Mouse (Mus musculus) common myeloid progenitor, adult 5-6 weeks (primary cell): Measurements from ENCODE around the gene C8g. TPM values are rescaled to one million over a fixed set of nuclear protein-coding genes. Genes with fewer than 3 reads are reported as not detected.

Source experiments
- total RNA-seq: library from RNA; stranded (forward); fragments of 200-1000, 187-1606 nt; gene quantifications from 2 replicates; pipeline ENCODE4 v1.2.3, GENCODE M21; 2017

Gene C8g
- total RNA-seq, 1 experiment from 2014 or later: 2.7 TPM

Other genes with a start within 250 kb of the C8g start
- gene Tmem203, start 246.3 kb downstream of the C8g start, total RNA-seq: 11.3 and 13.0 TPM in 2 replicates
- gene Tprn, start 239.1 kb downstream of the C8g start, total RNA-seq: 12.4 and 17.0 TPM in 2 replicates
- gene Ssna1, start 229.3 kb downstream of the C8g start, total RNA-seq: 65.1 and 73.3 TPM in 2 replicates
- 35.1 and 53.1 TPM in 2 replicates for gene Anapc2, start 229.2 kb downstream of the C8g start, total RNA-seq
- not detected in 2 replicates for gene Tmem210, start 213.6 kb downstream of the C8g start, total RNA-seq
- gene Lrrc26, start 211.8 kb downstream of the C8g start, total RNA-seq: not detected in 2 replicates
- gene Grin1, start 182.5 kb downstream of the C8g start, total RNA-seq: not detected in 2 replicates
- 40.8 and 41.3 TPM in 2 replicates for gene Man1b1, start 169.4 kb downstream of the C8g start, total RNA-seq
- gene Dpp7, start 145.4 kb downstream of the C8g start, total RNA-seq: 13.3 and 19.2 TPM in 2 replicates
- 8.5 and 8.9 TPM in 2 replicates for gene Uap1l1, start 136.0 kb downstream of the C8g start, total RNA-seq
- 15.1 and 17.4 TPM in 2 replicates for gene Sapcd2, start 129.4 kb downstream of the C8g start, total RNA-seq
- gene Entpd2, start 105.8 kb downstream of the C8g start, total RNA-seq: not detected in 2 replicates
- 0.64 TPM in 1 of 2 replicates, not detected in the other for gene Npdc1, start 102.4 kb downstream of the C8g start, total RNA-seq
- 23.5 and 27.8 TPM in 2 replicates for gene Fut7, start 78.5 kb downstream of the C8g start, total RNA-seq
- 31.5 and 49.9 TPM in 2 replicates for gene Abca2, start 73.0 kb downstream of the C8g start, total RNA-seq
- gene Clic3, start 44.9 kb downstream of the C8g start, total RNA-seq: not detected in 2 replicates
- gene Paxx, start 40.6 kb downstream of the C8g start, total RNA-seq: 19.8 and 29.1 TPM in 2 replicates
- gene Ptgds, start 31.7 kb downstream of the C8g start, total RNA-seq: 4.1 TPM in 1 of 2 replicates, not detected in the other
- gene Lcn12, start 7.8 kb downstream of the C8g start, total RNA-seq: not detected in 2 replicates
- 16.6 and 21.4 TPM in 2 replicates for gene Fbxw5, start 969 bp downstream of the C8g start, total RNA-seq
- gene Traf2, start 45.2 kb upstream of the C8g start, total RNA-seq: 11.5 and 15.8 TPM in 2 replicates
- gene Edf1, start 56.1 kb upstream of the C8g start, total RNA-seq: 57.2 and 84.7 TPM in 2 replicates
- 3.4 TPM in 1 of 2 replicates, not detected in the other for gene Mamdc4, start 73.1 kb upstream of the C8g start, total RNA-seq
- 33.5 and 40.8 TPM in 2 replicates for gene Phpt1, start 73.5 kb upstream of the C8g start, total RNA-seq
- gene Ajm1, start 80.0 kb upstream of the C8g start, total RNA-seq: 0.55 TPM in 1 of 2 replicates, not detected in the other
- 78.2 and 83.9 TPM in 2 replicates for gene Rabl6, start 106.8 kb upstream of the C8g start, total RNA-seq
- not detected in 2 replicates for gene Ccdc183, start 116.0 kb upstream of the C8g start, total RNA-seq
- 6.4 and 23.9 TPM in 2 replicates for gene Tmem141, start 120.3 kb upstream of the C8g start, total RNA-seq
- gene Fcna, start 126.3 kb upstream of the C8g start, total RNA-seq: 1.6 and 2.4 TPM in 2 replicates
- not detected in 2 replicates for gene Lcn8, start 151.4 kb upstream of the C8g start, total RNA-seq
- gene Lcn5, start 156.2 kb upstream of the C8g start, total RNA-seq: not detected in 2 replicates
- not detected in 2 replicates for gene Lcn6, start 175.1 kb upstream of the C8g start, total RNA-seq
- gene Lcn10, start 181.0 kb upstream of the C8g start, total RNA-seq: not detected in 2 replicates
- not detected in 2 replicates for gene Obp2a, start 198.3 kb upstream of the C8g start, total RNA-seq
- gene Bmyc, start 205.0 kb upstream of the C8g start, total RNA-seq: 7.8 and 9.7 TPM in 2 replicates
- gene Obp2b, start 235.3 kb upstream of the C8g start, total RNA-seq: not detected in 2 replicates